Mouse (Mus musculus) bone marrow macrophage, adult 2 months (primary cell): ENCODE measurements around the gene Cd36.

Experiments
- CTCF ChIP-seq: IDR thresholded peaks from 2 replicates; pipeline ENCODE4 v1.5.1; 2012; ENCODE audit warnings: low read depth, mild to moderate bottlenecking, low read length, moderate library complexity
- POLR2A ChIP-seq: IDR thresholded peaks from 2 replicates; pipeline ENCODE4 v1.6.1; 2012; ENCODE audit warnings: mild to moderate bottlenecking, low read depth, low read length, borderline replicate concordance

DNA sequence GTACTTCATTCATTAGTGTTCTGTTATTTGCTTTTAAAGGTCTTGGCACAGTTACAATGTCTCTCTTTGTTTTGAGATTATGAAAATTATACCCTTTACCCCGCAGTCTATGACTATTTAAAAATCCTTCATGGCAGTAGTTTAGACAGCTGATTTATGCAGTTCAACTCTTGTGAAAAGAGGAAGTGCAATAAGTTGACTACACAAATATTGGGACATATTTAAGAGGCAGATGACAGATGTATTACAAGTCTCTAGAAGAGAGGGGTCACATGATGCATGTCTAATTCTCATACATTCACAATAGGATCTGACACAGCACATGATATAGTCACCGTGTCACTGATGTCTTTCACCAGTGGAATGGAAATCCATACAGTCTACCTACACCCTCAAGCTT, 49.1 kb downstream of the Cd36 start:
- TF ChIP-seq POLR2A (no peak), CTCF (no peak)
